Mouse (Mus musculus) adrenal gland, adult (tissue): Measurements from ENCODE around the gene Sytl2.

Experiments
- DNase-seq, 2 experiments: peaks; one replicate each; pipeline ENCODE4 v3.0.0; 2022 to 2023; ENCODE audit warnings: low spot score in 1 of 2; ENCODE audit not compliant: inconsistent age in 2 of 2

Gene Sytl2

GRCm38 (mm10) chr7:90301942-90302646 lies at the start of gene Sytl2:
Gene Sytl2, plus strand, starts transcription at chr7:90302252.
- peak; percentile 64 to 83 for DNase-seq

GRCm38 (mm10) chr7:90252946-90253345 lies 49.1 kb upstream of the Sytl2 start:
- no peak for DNase-seq

DNA sequence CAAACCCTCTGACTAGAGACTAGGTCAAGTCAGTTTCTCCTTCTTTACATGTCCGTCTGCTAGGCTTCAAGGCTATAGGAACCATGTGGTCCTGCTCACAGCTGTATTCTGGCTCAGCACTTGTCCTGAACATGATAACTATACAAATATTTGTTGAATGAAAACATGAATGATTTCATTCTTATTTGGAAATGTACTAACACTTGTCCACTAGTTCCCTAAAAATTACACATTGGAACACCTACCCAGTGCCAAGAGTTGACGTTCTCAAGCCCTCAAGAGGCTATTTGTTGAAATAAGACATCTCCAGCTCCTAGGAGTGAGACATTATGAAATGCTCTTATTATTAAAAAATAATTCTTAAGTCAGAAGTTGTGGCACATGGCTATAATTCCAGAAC lies 43.4 kb upstream of the Sytl2 start:
- DNase-seq, result no peak

GRCm38 (mm10) chr7:90259899-90260298 lies 42.2 kb upstream of the Sytl2 start:
- no peak for DNase-seq

- no peak for DNase-seq
These were observed 40.0 kb upstream of the Sytl2 start for GRCm38 (mm10) chr7:90261902-90262599.

- DNase-seq, result peak; percentile 74 to 91
These were observed 36.6 kb upstream of the Sytl2 start, which contains the start of gene Ccdc83 for GRCm38 (mm10) chr7:90265289-90265970. Gene Ccdc83, minus strand, starts transcription at chr7:90265777.

DNA sequence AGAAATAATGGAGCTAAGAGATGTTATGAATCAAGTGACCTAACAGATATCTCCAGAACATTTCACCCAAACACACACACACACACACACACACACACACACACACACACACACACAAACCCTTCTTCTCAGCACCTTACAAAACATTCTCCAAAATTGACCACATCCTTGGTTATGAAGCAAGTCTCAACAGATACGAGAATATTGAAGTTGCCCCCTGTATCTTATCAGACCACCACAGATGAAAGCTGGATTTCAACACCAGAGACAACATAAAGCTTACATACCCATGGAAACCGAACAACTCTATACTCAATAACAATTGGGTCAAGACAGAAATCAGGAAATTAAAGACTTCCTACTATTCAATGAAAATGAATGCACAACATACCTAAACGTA lies 31.9 kb upstream of the Sytl2 start:
- DNase-seq, result no peak

GRCm38 (mm10) chr7:90274561-90275100 lies 27.4 kb upstream of the Sytl2 start:
- DNase-seq, result no peak

DNA sequence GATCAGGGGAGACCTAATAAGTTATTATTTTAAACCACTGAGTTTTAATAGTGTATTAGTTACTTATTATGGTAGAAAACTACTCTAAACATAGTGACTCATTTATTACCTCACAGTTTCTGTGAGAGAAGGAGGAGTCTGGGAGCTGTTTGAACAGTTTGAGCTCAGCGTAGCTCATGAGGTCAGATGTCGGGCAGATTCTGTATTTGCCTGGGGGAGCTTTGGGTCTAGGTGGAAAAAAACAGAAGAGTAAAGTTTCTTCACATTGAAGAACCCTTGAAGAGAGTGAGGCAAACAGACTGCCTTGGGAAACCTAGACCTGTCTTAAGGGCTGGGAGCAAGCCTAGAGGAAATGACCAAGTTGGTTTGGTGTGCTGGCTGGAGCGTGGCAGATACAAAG lies 24.8 kb upstream of the Sytl2 start:
- no peak for DNase-seq

GRCm38 (mm10) chr7:90277769-90278168 lies 24.3 kb upstream of the Sytl2 start:
- DNase-seq, result no peak

DNA sequence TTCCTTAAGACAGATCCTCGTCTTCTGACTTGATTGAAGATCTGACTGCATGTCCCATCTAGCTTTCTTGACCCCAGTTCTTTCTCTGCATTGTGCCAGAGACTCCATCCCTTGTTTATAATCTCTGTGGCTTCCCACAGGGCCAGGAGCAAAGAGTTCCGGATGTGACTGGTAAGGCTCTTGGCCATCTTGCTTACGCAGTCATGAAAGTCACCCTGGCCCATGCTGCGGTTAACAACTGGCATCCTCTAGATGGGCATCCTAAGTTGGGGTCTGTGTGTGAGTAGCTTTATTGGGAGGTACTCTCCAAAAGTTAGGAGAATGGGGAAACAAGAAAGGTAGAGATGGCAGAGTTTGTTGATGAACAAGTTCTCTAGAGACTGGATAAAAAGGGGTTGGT lies 22.9 kb upstream of the Sytl2 start:
- DNase-seq, result no peak

DNA sequence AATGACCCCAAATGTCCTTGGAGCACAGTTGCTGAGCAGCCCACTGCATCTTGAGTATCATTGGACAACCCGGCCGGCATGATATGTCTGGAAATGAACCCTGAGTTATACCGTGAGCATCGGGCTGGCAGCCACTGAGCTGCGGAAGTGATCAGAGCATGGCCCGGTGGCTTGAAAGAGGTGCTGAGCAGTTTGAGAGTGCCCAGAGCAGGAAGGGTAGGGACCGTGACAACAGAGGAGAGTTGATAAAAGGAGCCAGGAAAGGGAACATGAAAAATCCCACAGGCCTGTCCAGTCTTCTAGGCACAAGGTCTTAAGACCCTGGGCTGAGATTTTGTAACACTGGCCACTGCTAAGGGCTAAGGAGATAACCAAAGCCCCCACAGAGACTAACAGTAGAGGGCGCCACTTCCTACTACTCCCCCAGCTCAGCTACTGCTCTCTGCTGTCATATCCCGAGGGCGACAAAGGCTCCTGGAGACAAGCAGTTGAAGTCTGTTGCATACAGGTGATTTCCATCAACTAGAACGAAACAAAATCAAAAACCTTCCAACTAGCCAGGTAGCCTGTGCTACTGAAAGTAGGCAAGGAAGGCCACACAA lies 21.7 kb upstream of the Sytl2 start:
- DNase-seq, result peak; percentile 36 to 77

GRCm38 (mm10) chr7:90280878-90281277 lies 21.2 kb upstream of the Sytl2 start:
- no peak for DNase-seq

GRCm38 (mm10) chr7:90281759-90282546 lies 20.1 kb upstream of the Sytl2 start:
- DNase-seq, result no peak

GRCm38 (mm10) chr7:90282786-90283185 lies 19.3 kb upstream of the Sytl2 start:
- no peak for DNase-seq

- DNase-seq, result no peak
These were observed 17.3 kb upstream of the Sytl2 start for GRCm38 (mm10) chr7:90284793-90285192.

- DNase-seq, result no peak
These were observed 10.2 kb upstream of the Sytl2 start for GRCm38 (mm10) chr7:90291885-90292284.

DNA sequence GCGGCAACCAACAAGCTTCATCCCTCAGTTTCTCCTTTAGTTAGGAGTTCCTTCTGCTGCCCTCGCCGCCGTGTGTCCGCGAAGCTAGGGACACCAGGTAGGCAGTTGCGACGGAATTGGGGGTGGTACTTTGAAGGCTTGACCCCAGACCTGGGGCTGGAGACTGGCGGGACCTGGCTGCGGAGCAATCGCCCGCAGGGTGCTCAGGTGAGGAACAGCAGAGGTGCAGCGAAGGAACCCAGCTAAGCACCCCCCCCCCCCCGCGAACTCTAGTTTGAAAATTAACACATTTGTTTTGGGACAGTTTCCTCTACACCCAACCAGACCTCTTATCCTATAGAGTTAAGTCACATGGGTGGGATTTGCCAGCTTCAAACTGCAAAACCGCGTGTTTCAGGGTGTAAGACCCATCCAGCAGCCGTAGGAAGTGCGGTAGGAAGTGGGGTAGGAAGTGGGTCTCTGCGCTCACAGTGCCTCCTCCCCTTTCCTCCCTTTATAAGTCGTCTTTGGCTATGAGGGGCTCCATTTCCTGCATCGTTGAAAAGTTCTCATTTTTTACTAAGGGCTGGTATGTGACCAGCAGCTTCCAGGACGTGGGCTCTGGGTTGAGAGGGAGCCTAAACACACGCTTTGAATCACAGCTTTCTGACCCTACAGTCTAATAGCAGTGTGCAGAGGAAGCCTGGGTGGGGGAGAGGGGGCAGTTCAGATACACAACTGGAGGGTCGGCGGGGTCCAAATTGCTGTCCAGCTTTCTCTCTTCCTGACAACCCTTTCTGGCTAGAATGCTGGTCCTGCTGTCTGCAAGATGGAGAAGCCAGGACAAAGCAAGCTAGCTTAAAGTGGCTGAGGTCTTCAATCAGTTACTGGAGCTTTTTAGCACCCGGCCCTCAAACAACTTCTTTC lies 848 bp downstream of the Sytl2 start:
- peak in 1 of 2 experiments; percentile 24 for DNase-seq

GRCm38 (mm10) chr7:90306079-90306478 lies 4.0 kb downstream of the Sytl2 start:
- peak in 1 of 2 experiments; percentile 19 for DNase-seq
